Mouse (Mus musculus): ENCODE measurements at regions not wholly inside any gene's neighbourhood (a gene's known extent, or its start where the extent isn't known, plus 50 kb on each side); places are given as distances from the start of the nearest gene placed in this dataset.

- no peak for DNase-seq
Measured at GRCm38 (mm10) chr5:59669153-59669552, 1951.4 kb downstream of the Pcdh7 start.

DNA sequence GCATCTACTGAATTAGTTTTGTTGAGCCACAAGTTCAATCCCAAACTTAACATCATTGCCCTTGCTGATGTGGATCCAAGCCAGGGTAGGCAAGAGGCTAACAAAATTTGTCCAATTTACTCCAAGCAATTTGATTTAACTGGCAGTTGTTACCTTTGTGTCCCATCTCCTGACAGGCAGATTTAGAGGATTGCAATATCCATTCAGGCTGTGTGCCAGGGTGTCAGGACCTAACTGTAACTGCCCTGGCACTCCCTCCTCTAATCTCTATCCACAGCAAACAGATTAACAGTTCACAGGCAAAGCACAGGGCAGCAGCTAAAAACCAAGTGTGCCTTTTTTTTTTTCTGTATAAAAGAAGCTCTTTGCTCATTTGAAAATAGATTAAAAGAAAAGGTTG, 1982.2 kb downstream of the Pcdh7 start:
- DNase-seq, result peak; percentile 1

GRCm38 (mm10) chr5:59715457-59715856, 1997.7 kb downstream of the Pcdh7 start:
- DNase-seq, result no peak

DNA sequence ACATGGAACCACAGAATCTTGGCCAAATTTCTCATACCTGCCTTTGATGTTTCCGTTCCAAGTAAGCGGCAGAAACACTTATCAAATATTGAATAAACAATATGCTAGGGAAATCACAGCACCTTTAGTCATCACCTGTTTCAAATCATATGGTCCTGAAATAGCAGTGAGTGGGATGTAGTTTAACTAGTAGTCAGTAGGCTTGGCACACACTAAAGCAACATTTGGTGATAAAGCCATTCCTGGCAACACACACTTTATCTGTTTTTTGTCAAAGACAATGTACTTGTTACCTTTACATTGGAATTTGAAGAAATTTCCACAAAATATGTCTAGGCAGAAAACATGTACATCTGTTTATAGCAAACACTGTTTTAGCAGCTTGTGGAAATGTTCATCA, 2038.5 kb downstream of the Pcdh7 start:
- no peak for DNase-seq

DNA sequence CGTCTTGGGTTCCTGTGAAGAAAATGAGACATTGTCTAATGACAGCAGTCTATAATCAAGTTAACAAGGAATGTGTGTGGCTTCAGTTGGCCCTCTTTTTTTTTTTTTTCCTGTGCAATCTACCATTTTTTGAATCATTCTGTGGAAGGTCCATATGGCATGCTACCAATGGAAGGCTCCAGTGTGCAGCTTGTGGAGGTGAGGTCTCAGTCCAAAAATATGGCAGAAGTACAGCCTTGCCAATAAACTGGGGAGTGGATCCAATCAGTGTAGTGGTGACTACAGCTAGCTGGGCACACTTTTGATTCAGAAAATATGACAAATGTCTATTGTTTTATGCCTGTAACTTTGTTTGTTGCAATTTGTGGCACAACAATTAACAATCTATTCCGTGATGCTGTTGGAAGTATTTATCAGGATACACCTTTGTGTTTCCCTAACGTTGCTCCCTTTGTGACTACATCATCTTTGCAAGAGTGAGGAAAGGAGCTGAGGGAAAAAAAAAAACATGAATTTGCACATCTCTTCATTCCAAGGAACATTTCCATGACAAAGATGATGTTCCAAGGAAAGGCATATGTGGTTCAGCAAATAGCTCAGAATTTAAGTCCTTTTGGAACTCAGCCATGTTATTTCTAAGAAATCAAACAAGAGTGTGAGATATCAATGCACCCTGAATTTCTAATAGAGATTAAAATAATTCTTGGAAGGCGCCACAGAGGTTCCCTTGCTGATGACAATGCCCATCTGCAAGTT, 2039.1 kb downstream of the Pcdh7 start:
- DNase-seq, result no peak

Data from adrenal gland, adult 2 months (tissue).